Mouse (Mus musculus): ENCODE data around the gene Tns1. TPM values are rescaled to one million over a fixed set of nuclear protein-coding genes. Genes with fewer than 3 reads are reported as not detected.
A peak's percentile ranks its signal among the peaks of the same experiment; 100 is the strongest.

Tns1 gene
- polyA plus RNA-seq, 1 experiment: 118 TPM

GRCm38 (mm10) chr1:73929952-73930329 is 194.3 kb downstream of the Tns1 start:
- H3K27me3 ChIP-seq (ENCODE audit: control insufficient read depth, insufficient read depth, insufficient read length): no peaks in the 10 kb centered on the region
- no peaks in the 10 kb centered on the region for H3K79me3 ChIP-seq (ENCODE audit: low read depth)
- no peak overlapping the region for H3ac ChIP-seq (ENCODE audit: control insufficient read depth, insufficient read length, low read depth)
- H3K36me3 ChIP-seq (ENCODE audit: control insufficient read depth, insufficient read depth): peaks cover 39% of the 10 kb centered on the region
- H3K79me2 ChIP-seq (ENCODE audit: control insufficient read depth, insufficient read depth): no peaks in the 10 kb centered on the region
- TF ChIP-seq FOSL1 (IDR thresholded peaks at IDR 0.05; ENCODE audit: insufficient read depth, low read length, poor library complexity, severe bottlenecking): no peak
- no peak overlapping the region for H3K4me3 ChIP-seq (ENCODE audit: insufficient read depth, poor library complexity, severe bottlenecking)

GRCm38 (mm10) chr1:73929211-73929951 is 194.9 kb downstream of the Tns1 start:
- TF ChIP-seq USF1 (IDR thresholded peaks at IDR 0.05; ENCODE audit: low read depth) (no peak), MYOD1 (IDR thresholded peaks at IDR 0.05; ENCODE audit: control insufficient read depth, insufficient read length, low read depth) (no peak), FOSL1 (IDR thresholded peaks at IDR 0.05; ENCODE audit: insufficient read depth, low read length, poor library complexity, severe bottlenecking) (no peak), MAX (IDR thresholded peaks at IDR 0.05) (no peak), CTCF (IDR thresholded peaks at IDR 0.05; ENCODE audit: control insufficient read depth, insufficient read depth, insufficient read length) (no peak), MYOG (IDR thresholded peaks at IDR 0.05; ENCODE audit: control insufficient read depth, extremely low read depth, insufficient read length) (no peak), CEBPB (IDR thresholded peaks at IDR 0.05; ENCODE audit: low read depth) (no peak)
- no peak overlapping the region for H3K4me3 ChIP-seq (ENCODE audit: insufficient read depth, poor library complexity, severe bottlenecking)
- no peaks in the 10 kb centered on the region for H3K27me3 ChIP-seq (ENCODE audit: control insufficient read depth, insufficient read depth, insufficient read length)
- no peak overlapping the region for H3ac ChIP-seq (ENCODE audit: control insufficient read depth, insufficient read length, low read depth)
- no peaks in the 10 kb centered on the region for H3K79me2 ChIP-seq (ENCODE audit: control insufficient read depth, insufficient read depth)
- H3K79me3 ChIP-seq (ENCODE audit: low read depth): no peaks in the 10 kb centered on the region
- H3K36me3 ChIP-seq (ENCODE audit: control insufficient read depth, insufficient read depth): peaks cover 39% of the 10 kb centered on the region

GRCm38 (mm10) chr1:73928385-73928784 is 195.9 kb downstream of the Tns1 start:
- H3K36me3 ChIP-seq (ENCODE audit: control insufficient read depth, insufficient read depth): peaks cover 43% of the 10 kb centered on the region
- no peak overlapping the region for H3ac ChIP-seq (ENCODE audit: control insufficient read depth, insufficient read length, low read depth)
- H3K79me2 ChIP-seq (ENCODE audit: control insufficient read depth, insufficient read depth): no peaks in the 10 kb centered on the region
- TF ChIP-seq FOSL1 (IDR thresholded peaks at IDR 0.05; ENCODE audit: insufficient read depth, low read length, poor library complexity, severe bottlenecking) (no peak), USF1 (IDR thresholded peaks at IDR 0.05; ENCODE audit: low read depth) (no peak), MYOG (IDR thresholded peaks at IDR 0.05; ENCODE audit: control insufficient read depth, extremely low read depth, insufficient read length) (no peak), MYOD1 (IDR thresholded peaks at IDR 0.05; ENCODE audit: control insufficient read depth, insufficient read length, low read depth) (no peak), CEBPB (IDR thresholded peaks at IDR 0.05; ENCODE audit: low read depth) (no peak), CTCF (IDR thresholded peaks at IDR 0.05; ENCODE audit: control insufficient read depth, insufficient read depth, insufficient read length) (no peak), MAX (IDR thresholded peaks at IDR 0.05) (no peak)
- no peak overlapping the region for H3K4me3 ChIP-seq (ENCODE audit: insufficient read depth, poor library complexity, severe bottlenecking)
- no peaks in the 10 kb centered on the region for H3K79me3 ChIP-seq (ENCODE audit: low read depth)
- no peaks in the 10 kb centered on the region for H3K27me3 ChIP-seq (ENCODE audit: control insufficient read depth, insufficient read depth, insufficient read length)

- Histone ChIP-seq H3K79me3 (ENCODE audit: low read depth) (no peaks in the 10 kb centered on the region), H3K27me3 (ENCODE audit: control insufficient read depth, insufficient read depth, insufficient read length) (no peaks in the 10 kb centered on the region), H3K79me2 (ENCODE audit: control insufficient read depth, insufficient read depth) (no peaks in the 10 kb centered on the region), H3ac (ENCODE audit: control insufficient read depth, insufficient read length, low read depth) (no peak overlapping the region), H3K36me3 (ENCODE audit: control insufficient read depth, insufficient read depth) (peaks cover 48% of the 10 kb centered on the region), H3K4me3 (ENCODE audit: insufficient read depth, poor library complexity, severe bottlenecking) (no peak overlapping the region)
- TF ChIP-seq CEBPB (IDR thresholded peaks at IDR 0.05; ENCODE audit: low read depth) (no peak), FOSL1 (IDR thresholded peaks at IDR 0.05; ENCODE audit: insufficient read depth, low read length, poor library complexity, severe bottlenecking) (no peak), MYOG (IDR thresholded peaks at IDR 0.05; ENCODE audit: control insufficient read depth, extremely low read depth, insufficient read length) (no peak), CTCF (IDR thresholded peaks at IDR 0.05; ENCODE audit: control insufficient read depth, insufficient read depth, insufficient read length) (no peak), MAX (IDR thresholded peaks at IDR 0.05) (no peak), USF1 (IDR thresholded peaks at IDR 0.05; ENCODE audit: low read depth) (no peak), MYOD1 (IDR thresholded peaks at IDR 0.05; ENCODE audit: control insufficient read depth, insufficient read length, low read depth) (no peak)
Measured at GRCm38 (mm10) chr1:73927819-73928218, 196.4 kb downstream of the Tns1 start.

- Histone ChIP-seq H3K79me2 (ENCODE audit: control insufficient read depth, insufficient read depth) (no peaks in the 10 kb centered on the region), H3K36me3 (ENCODE audit: control insufficient read depth, insufficient read depth) (peaks cover 63% of the 10 kb centered on the region), H3K27me3 (ENCODE audit: control insufficient read depth, insufficient read depth, insufficient read length) (no peaks in the 10 kb centered on the region), H3ac (ENCODE audit: control insufficient read depth, insufficient read length, low read depth) (no peak overlapping the region), H3K79me3 (ENCODE audit: low read depth) (no peaks in the 10 kb centered on the region), H3K4me3 (ENCODE audit: insufficient read depth, poor library complexity, severe bottlenecking) (no peak overlapping the region)
- TF ChIP-seq MAX (IDR thresholded peaks at IDR 0.05) (no peak), CTCF (IDR thresholded peaks at IDR 0.05; ENCODE audit: control insufficient read depth, insufficient read depth, insufficient read length) (peak; percentile 37)
Measured at GRCm38 (mm10) chr1:73926279-73926678, 198.0 kb downstream of the Tns1 start.

- Histone ChIP-seq H3K79me2 (ENCODE audit: control insufficient read depth, insufficient read depth) (no peaks in the 10 kb centered on the region), H3ac (ENCODE audit: control insufficient read depth, insufficient read length, low read depth) (no peak overlapping the region), H3K36me3 (ENCODE audit: control insufficient read depth, insufficient read depth) (peaks cover 76% of the 10 kb centered on the region), H3K4me3 (ENCODE audit: insufficient read depth, poor library complexity, severe bottlenecking) (no peak overlapping the region), H3K79me3 (ENCODE audit: low read depth) (no peaks in the 10 kb centered on the region), H3K27me3 (ENCODE audit: control insufficient read depth, insufficient read depth, insufficient read length) (no peaks in the 10 kb centered on the region)
- TF ChIP-seq FOSL1 (IDR thresholded peaks at IDR 0.05; ENCODE audit: insufficient read depth, low read length, poor library complexity, severe bottlenecking) (no peak), USF1 (IDR thresholded peaks at IDR 0.05; ENCODE audit: low read depth) (no peak), CTCF (IDR thresholded peaks at IDR 0.05; ENCODE audit: control insufficient read depth, insufficient read depth, insufficient read length) (no peak)
Measured at GRCm38 (mm10) chr1:73924871-73925610, 199.2 kb downstream of the Tns1 start.

All from C2C12 (cell line).